Mouse (Mus musculus): ENCODE measurements at regions not wholly inside any gene's neighbourhood (a gene's known extent, or its start where the extent isn't known, plus 50 kb on each side); places are given as distances from the start of the nearest gene placed in this dataset.

- no peak for DNase-seq (ENCODE audit: extremely low read depth, low read depth)
Measured at GRCm38 (mm10) chr8:89456517-89456916, 412.6 kb upstream of the Sall1 start.

DNA sequence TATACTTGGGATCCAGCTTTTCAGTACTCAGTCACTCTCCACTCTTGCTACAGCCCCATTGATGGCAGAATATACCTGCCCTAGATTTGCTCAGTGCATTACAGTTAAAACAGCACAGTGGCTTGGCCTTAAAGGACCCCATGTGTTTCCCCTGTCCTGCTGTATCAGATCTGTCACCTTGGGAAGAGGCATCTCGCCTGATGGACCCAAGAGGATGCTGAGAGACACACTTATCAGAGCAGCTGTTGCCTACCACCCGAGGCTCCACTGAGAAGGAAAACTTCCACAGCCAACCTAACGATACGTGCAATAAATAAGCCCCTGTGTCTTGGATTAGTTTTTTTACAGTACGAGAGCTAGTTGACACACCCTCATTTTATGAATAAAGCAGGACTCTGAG lies 411.8 kb upstream of the Sall1 start:
- no peak for DNase-seq (ENCODE audit: extremely low read depth, low read depth)

- DNase-seq (ENCODE audit: extremely low read depth, low read depth) = no peak
Measured at GRCm38 (mm10) chr8:89454197-89454596, 410.2 kb upstream of the Sall1 start.

DNA sequence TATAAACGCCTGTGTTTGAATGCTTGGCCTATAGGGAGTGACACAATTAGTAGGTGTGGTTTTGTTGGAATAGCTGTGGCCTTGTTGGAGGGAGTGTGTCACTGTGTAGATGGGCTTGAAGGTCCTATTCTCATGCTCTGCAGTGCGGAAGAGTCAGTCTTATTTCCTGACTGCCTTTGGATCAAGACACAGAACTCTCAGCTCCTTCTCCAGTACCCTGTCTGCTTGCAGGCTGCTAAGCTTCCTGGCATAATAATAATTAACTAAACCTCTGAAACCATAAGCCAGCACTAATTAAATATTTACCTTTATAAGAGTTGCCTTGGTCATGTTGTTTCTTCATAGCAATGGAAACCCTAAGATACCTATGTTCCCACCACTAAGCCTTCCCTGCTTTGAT lies 409.8 kb upstream of the Sall1 start:
- no peak for DNase-seq (ENCODE audit: extremely low read depth, low read depth)

GRCm38 (mm10) chr8:89444466-89444865 lies 400.5 kb upstream of the Sall1 start:
- DNase-seq (ENCODE audit: extremely low read depth, low read depth) = no peak

GRCm38 (mm10) chr8:89439304-89439703 lies 395.3 kb upstream of the Sall1 start:
- DNase-seq (ENCODE audit: extremely low read depth, low read depth) = no peak

DNA sequence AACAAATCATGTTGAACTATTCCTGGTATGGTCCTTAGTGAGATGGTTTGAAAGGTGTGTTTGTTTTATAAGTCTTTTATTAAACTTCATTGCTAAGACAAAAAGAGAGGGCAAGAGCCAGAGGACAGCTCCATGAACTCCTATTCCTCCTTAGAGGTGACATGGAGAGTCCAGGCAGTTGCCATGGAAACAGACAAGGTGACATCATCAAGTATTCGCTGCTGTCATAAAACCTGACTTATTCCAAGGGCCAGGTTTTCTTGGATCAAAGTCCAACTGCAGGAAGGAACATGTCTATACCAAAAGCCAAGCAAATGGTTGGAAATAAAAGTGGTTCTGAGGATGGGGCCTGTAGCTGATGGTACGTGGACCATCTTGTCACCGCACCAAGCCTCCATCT lies 383.0 kb upstream of the Sall1 start:
- DNase-seq (ENCODE audit: extremely low read depth, low read depth) = no peak

DNA sequence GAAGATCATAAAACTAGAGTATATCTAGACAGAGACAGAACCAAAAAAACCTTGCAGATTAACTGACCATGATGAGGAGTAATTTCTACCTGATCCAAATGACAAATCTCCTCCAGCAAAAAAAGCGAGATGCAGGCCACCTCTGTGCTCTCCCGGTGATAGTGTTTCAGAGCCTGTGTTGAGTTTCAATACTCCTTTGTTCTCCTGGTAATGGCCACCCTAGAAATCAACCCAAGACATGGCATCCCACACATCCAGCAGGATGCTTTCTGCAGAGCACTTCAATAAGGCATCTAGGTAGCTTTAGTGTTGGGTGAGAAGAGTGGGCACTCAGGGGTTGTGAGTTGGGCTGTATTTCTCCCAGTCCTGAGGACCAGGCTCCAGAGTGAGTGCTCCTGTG lies 371.3 kb upstream of the Sall1 start:
- no peak for DNase-seq (ENCODE audit: extremely low read depth, low read depth)

DNA sequence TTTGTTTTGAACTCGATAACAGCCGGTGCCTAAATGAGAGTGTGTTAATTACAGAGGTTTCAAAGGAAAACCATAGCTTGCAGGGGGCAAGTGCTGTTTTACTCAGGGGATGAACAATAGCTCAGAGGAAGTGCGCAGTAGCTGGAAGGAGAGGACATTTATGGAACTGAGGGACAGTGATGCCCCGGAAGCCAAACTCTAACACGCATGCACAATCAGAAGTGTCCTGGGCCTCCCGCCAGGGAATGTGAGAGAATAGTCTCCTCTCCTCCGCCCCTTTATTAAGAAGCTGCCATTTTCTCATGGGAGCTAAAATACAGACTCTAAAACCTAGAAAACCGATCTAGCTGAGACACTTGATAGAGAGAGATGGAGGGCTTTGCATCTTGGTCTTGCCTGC lies 368.5 kb upstream of the Sall1 start:
- no peak for DNase-seq (ENCODE audit: extremely low read depth, low read depth)

- no peak for DNase-seq (ENCODE audit: extremely low read depth, low read depth)
Measured at GRCm38 (mm10) chr8:89412046-89412445, 368.1 kb upstream of the Sall1 start.

DNA sequence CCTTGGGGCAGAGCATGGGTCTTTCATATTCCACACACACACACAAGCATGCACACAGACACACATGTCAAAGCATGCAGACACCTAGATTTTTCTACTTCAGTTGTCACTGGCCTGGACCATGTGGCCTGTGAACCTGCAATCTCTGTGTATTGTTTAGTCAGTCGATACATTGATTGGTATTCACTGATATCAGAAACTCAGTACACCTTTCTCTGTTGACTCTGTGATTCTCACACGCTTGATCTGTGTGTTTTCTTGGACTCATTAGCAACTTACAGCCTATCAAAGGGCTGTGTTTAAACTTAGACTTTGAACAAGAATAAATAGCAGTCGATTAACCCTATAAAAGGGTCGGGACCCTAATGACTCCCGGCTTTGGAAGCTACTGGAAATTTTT lies 362.7 kb upstream of the Sall1 start:
- no peak for DNase-seq (ENCODE audit: extremely low read depth, low read depth)

- DNase-seq (ENCODE audit: extremely low read depth, low read depth) = no peak
Measured at GRCm38 (mm10) chr8:89404287-89404686, 360.3 kb upstream of the Sall1 start.

DNA sequence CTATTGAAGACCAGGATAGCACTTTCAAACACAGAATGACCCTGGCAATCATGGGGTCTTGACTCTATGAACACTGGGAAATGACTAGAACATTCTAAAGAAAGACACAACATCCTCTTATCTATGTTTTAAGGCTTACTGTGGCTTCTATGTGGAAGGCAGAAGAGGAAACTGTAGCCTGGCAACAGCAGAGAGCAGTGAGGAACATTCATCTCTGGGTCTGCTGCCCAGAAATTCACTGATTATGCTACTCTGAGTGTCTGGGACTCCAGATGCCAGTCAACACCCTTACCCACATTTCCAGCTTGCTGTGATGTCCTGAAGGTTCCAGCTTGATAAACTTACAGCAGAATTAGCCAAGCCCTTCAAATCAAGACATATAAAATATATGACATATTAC lies 352.7 kb upstream of the Sall1 start:
- DNase-seq (ENCODE audit: extremely low read depth, low read depth) = no peak

DNA sequence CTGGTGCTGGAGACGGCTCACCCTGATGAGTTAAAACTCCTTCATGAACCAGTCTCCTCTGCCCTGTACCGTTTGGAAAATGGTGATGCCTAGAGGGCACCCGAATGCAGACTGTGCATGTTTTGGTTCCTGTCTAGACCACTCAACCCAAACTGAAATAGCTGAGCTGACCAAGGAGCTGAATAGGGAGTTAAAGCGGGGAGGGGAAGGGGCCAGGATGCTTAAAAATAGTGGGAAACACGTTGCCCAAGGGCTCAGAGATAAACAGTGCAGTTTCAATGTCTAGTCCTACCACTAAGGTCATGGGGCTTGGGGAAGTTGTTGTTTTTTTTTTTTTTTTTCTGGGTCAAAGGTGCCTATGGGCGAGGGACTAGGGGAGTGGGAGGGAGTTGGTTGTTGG lies 348.8 kb upstream of the Sall1 start:
- DNase-seq (ENCODE audit: extremely low read depth, low read depth) = no peak

DNA sequence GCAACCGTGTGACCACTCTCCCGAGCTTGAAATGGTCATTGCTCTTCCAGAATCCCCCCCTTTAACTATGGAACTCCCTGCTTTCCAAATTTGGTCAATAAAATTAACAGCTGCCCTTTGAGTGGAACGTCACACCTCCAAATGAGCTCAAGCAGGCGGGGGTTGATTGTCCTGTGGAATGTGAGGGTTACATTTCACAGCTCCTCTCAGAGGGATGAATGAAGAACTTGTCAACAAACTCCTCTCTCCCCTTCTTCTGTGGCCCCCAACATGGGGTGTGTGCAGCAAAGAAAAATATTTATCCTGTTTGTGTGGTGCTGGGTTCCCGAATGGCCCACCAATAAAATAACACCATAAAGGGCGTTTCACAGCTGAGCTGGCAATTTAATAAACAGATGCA lies 344.8 kb upstream of the Sall1 start:
- no peak for DNase-seq (ENCODE audit: extremely low read depth, low read depth)

DNA sequence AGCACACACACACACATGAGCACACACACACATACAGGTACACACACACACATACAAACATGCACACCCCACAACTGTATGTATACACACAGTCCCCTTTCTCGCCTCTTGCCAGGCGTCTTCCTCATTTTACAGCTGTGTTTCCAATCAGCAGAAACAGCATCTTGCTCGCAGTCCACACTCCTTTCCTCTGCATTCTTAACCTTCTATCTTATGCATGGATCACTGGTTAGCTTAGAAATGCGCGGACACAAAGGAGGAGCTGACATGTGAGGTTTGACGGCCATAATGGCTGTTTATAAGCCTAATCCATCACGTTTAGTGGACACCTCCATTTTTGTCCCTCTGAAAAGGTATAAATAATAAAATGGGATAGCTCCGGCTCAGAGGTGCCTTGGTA lies 343.3 kb upstream of the Sall1 start:
- DNase-seq (ENCODE audit: extremely low read depth, low read depth) = no peak

GRCm38 (mm10) chr8:89385028-89385427 lies 341.1 kb upstream of the Sall1 start:
- no peak for DNase-seq (ENCODE audit: extremely low read depth, low read depth)

- no peak for DNase-seq (ENCODE audit: extremely low read depth, low read depth)
Measured at GRCm38 (mm10) chr8:89383781-89384180, 339.8 kb upstream of the Sall1 start.

DNA sequence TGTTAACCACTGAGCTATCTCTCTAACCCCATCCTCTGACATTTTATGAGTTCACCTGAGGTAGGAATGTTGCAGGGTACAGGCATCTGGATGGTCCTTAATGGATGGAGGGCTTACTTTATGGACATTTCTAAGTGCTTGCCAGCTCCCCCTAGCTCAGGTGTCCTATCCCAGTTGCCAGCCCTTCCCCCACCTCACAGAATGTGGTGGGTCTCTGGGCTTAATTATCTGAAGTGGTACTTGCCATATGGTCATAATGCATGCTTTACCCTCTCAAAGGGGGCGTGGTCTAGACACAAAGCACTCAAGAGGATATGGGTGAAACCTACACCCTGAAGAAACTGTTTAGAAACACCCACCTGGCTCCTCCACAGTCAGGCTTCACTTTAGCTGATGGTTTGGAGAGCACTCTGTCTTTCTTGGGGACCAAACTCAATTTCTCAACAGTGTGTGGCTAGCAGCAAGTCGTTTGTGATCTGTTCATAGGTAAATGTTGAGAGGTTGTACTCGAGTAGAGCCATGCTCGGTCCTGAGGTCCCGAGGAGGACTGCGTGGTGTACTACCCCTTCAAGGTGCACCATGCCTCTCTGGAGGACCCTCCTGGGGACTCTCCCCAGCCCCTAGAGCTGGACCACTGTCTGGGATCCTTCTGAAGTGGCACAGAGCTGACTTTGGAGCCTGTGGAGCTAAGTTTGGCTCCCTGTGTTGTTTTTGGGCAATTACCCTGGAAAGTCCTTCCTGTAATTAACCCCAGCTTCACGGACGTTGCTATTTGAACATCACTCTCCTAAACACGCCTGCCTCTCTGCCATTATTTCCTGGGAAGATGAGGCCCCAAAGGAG lies 338.8 kb upstream of the Sall1 start:
- no peak for DNase-seq (ENCODE audit: extremely low read depth, low read depth)

- no peak for DNase-seq (ENCODE audit: extremely low read depth, low read depth)
Measured at GRCm38 (mm10) chr8:89380436-89380835, 336.5 kb upstream of the Sall1 start.

DNA sequence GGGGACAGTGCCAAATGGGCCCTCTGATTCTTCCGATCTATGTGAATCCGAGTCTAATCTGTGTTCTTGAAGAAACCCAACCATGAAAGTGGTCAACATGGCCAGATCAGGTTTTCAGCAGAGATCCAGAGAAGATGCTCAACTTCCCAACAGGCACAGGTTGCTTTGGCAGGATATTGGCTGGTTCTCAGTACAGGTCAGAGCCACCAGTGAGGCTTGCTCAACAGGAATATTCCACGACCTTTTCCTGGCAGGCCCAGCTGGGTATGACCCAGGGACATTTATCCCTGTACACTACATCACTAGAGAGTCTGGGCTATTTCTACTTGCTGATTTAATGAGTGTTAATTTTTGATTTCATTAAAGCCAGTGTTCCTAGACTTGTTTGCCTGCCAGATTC lies 328.8 kb upstream of the Sall1 start:
- no peak for DNase-seq (ENCODE audit: extremely low read depth, low read depth)

GRCm38 (mm10) chr8:89371773-89372132 lies 327.8 kb upstream of the Sall1 start:
- no peak for DNase-seq (ENCODE audit: extremely low read depth, low read depth)

Measured in MEL-GATA-1-ER (cell line).